Mouse (Mus musculus): ENCODE results near the gene Cdk6. TPM values are rescaled to one million over a fixed set of nuclear protein-coding genes. Genes with fewer than 3 reads are reported as not detected.
"Not testable (repeated sequence)": the region's sequence is repeated elsewhere in the genome, so short reads cannot be mapped to it uniquely, and the experiment has no call there.

The Cdk6 gene
- polyA plus RNA-seq, 1 experiment from 2014 or later = 16.0 TPM

DNA sequence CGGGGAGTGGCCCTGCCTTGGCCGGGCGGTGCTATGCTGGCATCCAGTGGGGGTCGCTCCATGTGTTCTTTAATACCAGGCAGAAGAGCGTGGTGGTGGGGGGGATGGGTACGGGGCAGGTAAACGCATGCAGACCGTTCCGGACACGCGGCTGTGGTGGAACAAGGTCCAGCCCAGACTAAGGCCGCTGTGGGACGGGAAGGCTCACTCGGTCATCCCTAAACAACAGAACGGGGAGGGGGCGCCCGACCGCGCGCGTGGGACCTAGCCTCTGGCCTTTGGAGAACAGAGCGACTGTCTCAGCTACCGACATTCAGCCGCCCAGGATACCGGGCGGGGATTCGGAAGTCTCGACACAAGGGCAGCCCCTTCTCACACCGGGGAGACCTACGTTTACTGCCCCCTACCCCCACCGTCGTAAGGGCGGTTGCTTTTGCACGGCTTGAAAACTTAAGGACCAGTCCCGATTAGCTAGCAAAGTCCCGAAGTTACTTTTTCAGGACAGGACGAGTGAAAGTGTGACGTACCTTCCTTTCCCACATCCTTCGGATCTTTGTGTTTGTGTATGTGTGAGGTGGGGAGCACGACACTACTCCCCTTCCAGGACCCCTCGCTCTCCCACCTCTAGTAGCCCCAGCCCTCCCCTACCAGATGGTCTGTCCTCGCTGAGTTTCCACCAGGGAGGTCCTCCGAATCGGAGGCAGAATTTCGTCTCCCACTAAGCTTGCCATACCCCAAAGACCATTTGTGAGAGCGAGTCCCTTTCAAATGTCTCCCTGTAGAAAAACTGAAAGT, 1.7 kb downstream of the Cdk6 start:
- Histone ChIP-seq H3K27me3 (ENCODE audit: control insufficient read depth, insufficient read depth, low read depth, low read length) (no peaks in the 10 kb centered on the region; the same call in 1 of the 2 replicates), H3K4me2 (ENCODE audit: low read depth, low read length) (peak overlapping the region; percentile 91), H3K36me3 (ENCODE audit: control insufficient read depth, insufficient read depth) (no peaks in the 10 kb centered on the region), H3K4me3 (ENCODE audit: low read depth, low read length) (peak overlapping the region; percentile 74), H3K4me1 (ENCODE audit: control insufficient read depth, low read depth, low read length) (no peaks in the 10 kb centered on the region; the same call in 1 of the 2 replicates), H3K27ac (ENCODE audit: low read length) (peak overlapping the region; percentile 74), H3K9ac (ENCODE audit: low read depth, low read length) (peak overlapping the region; percentile 71), H3K9me3 (replicated peaks; ENCODE audit: control insufficient read depth, low read length) (no peaks in the 10 kb centered on the region)
- WGBS (ENCODE audit: insufficient replicate concordance) = under 1% methylated on average over 46 of the region's 46 CpGs
- ATAC-seq (ENCODE audit: low read depth) = peak; percentile 24

DNA sequence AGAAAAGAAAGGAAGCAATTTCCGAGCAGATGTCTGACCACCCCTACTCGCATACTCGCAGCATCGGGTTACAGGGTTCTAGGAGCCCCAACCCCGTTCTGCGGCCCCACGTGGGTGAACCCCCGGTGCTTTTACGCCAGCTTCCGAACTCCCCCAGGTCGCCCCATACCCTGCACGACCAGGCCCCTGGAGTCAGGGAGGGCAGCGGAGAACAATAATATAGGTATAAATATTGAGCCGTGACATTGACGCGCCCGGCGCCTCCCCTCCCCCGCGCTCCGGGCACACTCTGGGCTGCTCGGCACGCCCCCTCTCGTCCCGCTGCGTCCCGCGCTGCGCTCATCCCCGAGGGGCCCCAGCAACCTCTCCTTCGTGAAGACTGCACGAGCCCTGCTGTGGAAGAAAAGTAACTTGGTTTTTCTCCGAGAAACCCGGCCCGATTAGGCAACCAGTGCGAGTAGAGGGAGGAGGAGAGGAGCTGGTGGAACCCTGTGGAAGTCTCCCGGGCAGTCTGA, 2.3 kb downstream of the Cdk6 start:
- ATAC-seq (ENCODE audit: low read depth) = peak; percentile 53
- 0% methylated on average over 35 of the region's 37 CpGs for WGBS (ENCODE audit: insufficient replicate concordance)
- Histone ChIP-seq H3K9me3 (replicated peaks; ENCODE audit: control insufficient read depth, low read length) (no peaks in the 10 kb centered on the region), H3K36me3 (ENCODE audit: control insufficient read depth, insufficient read depth) (no peaks in the 10 kb centered on the region), H3K4me1 (ENCODE audit: control insufficient read depth, low read depth, low read length) (no peaks in the 10 kb centered on the region; the same call in 1 of the 2 replicates), H3K4me3 (ENCODE audit: low read depth, low read length) (peak overlapping the region; percentile 74), H3K27me3 (ENCODE audit: control insufficient read depth, insufficient read depth, low read depth, low read length) (no peaks in the 10 kb centered on the region; the same call in 1 of the 2 replicates), H3K4me2 (ENCODE audit: low read depth, low read length) (peak overlapping the region; percentile 91), H3K9ac (ENCODE audit: low read depth, low read length) (peak overlapping the region; percentile 71), H3K27ac (ENCODE audit: low read length) (peak overlapping the region; percentile 79)

DNA sequence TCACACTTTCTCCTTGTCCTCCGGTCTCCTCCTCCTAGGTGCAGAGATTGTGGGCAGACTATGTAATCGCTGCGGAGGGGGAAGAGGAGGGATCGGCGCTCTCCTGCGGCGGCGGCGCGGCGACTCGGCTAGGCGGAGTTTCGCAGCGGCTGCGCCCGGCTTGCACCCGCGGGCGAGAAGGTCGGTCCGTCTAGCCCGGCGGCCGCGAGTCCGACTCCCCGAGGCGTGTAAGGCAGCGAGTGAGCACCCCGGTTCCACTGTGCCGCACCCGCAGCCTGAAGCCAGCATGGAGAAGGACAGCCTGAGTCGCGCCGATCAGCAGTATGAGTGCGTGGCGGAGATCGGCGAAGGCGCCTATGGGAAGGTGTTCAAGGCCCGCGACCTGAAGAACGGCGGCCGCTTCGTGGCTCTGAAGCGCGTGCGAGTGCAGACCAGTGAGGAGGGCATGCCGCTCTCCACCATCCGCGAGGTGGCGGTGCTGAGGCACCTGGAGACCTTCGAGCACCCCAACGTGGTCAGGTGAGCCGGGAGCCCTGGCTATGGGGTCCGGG, 2.9 kb downstream of the Cdk6 start:
- peak overlapping the region; percentile 91 for H3K4me2 ChIP-seq (ENCODE audit: low read depth, low read length)
- H3K9ac ChIP-seq (ENCODE audit: low read depth, low read length) = peak overlapping the region; percentile 71
- H3K36me3 ChIP-seq (ENCODE audit: control insufficient read depth, insufficient read depth) = no peaks in the 10 kb centered on the region
- no peaks in the 10 kb centered on the region; the same call in 1 of the 2 replicates for H3K27me3 ChIP-seq (ENCODE audit: control insufficient read depth, insufficient read depth, low read depth, low read length)
- H3K27ac ChIP-seq (ENCODE audit: low read length) = peak overlapping the region; percentile 79
- WGBS (ENCODE audit: insufficient replicate concordance) = under 1% methylated on average over 55 of the region's 58 CpGs
- H3K4me1 ChIP-seq (ENCODE audit: control insufficient read depth, low read depth, low read length) = no peaks in the 10 kb centered on the region; the same call in 1 of the 2 replicates
- ATAC-seq (ENCODE audit: low read depth) = peak; percentile 83
- peak overlapping the region; percentile 74 for H3K4me3 ChIP-seq (ENCODE audit: low read depth, low read length)
- H3K9me3 ChIP-seq (replicated peaks; ENCODE audit: control insufficient read depth, low read length) = no peaks in the 10 kb centered on the region

DNA sequence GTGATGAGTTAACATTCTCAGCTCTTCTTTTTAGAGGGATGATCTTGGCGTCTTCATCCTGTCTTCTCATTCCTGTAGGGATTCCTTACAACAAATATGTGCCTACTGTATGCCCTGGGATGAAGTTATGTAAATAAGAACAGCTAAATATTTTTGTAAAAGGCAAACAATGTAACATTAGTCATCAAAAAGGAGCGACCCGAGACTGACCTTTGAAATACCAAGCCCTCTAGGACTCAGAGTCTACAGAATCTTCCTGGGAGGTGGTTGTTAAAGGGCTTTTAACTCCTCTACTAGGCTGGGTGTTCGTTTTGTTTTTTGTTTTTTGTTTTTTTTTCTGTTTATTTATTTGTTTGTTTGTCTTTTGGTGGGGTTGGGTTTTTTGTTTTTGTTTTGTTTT, 4.3 kb downstream of the Cdk6 start:
- 52% methylated on average over 4 of the region's 4 CpGs for WGBS (ENCODE audit: insufficient replicate concordance)
- H3K4me3 ChIP-seq (ENCODE audit: low read depth, low read length) = not testable (repeated sequence)
- peak overlapping the region; percentile 18; the same call in 1 of the 2 replicates for H3K4me2 ChIP-seq (ENCODE audit: low read depth, low read length)

DNA sequence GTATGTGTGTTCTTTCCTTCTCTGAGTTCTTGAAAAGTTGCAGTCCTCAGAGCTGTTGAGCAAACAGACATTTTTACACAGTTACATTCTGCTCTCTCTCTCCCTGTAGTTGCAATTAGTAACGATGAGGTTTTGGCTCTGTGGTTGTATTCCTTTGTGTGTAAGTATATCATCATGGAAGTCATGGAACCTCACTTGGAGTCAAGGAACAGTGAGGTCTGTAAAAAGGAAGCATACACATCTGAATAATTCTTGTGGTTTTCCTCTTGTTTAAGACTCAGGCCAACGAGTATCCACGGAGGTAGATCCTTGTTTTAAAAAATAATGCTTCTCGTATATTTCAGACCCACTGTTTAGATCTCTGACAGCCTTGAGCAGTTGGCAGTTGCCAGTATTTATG, 8.1 kb downstream of the Cdk6 start:
- H3K4me1 ChIP-seq (ENCODE audit: control insufficient read depth, low read depth, low read length); H3K36me3 ChIP-seq (ENCODE audit: control insufficient read depth, insufficient read depth); H3K4me3 ChIP-seq (ENCODE audit: low read depth, low read length); H3K27ac ChIP-seq (ENCODE audit: low read length); H3K27me3 ChIP-seq (ENCODE audit: control insufficient read depth, insufficient read depth, low read depth, low read length); H3K9ac ChIP-seq (ENCODE audit: low read depth, low read length); H3K4me2 ChIP-seq (ENCODE audit: low read depth, low read length); H3K9me3 ChIP-seq (replicated peaks; ENCODE audit: control insufficient read depth, low read length); ATAC-seq (ENCODE audit: low read depth): not testable (repeated sequence)
- 26% methylated on average over 4 of the region's 4 CpGs for WGBS (ENCODE audit: insufficient replicate concordance)

More for the DNA sequence above, 4.3 kb downstream of the Cdk6 start:
- ATAC-seq (ENCODE audit: low read depth); H3K9ac ChIP-seq (ENCODE audit: low read depth, low read length); H3K9me3 ChIP-seq (replicated peaks; ENCODE audit: control insufficient read depth, low read length); H3K36me3 ChIP-seq (ENCODE audit: control insufficient read depth, insufficient read depth); H3K27me3 ChIP-seq (ENCODE audit: control insufficient read depth, insufficient read depth, low read depth, low read length); H3K4me1 ChIP-seq (ENCODE audit: control insufficient read depth, low read depth, low read length); H3K27ac ChIP-seq (ENCODE audit: low read length): not testable (repeated sequence)

DNA sequence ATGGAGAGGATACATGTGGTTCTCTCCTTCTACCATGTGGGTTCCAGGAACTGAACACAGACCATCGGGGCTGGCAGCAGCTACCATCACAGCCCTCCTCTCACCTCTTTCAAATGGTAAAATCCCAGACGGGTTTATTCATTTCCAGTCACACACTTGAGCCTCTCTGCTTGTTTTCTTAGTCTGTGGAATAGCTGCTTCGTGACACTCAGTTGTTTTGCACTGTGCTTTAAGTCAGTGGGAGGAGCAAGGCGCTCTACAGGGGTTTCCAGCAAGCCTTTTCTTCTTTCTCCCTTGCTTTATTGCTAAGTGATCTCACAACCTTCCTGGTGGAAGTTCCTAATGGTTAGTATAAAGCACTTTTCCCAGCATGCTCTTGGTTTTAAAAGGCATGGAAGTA, 10.6 kb downstream of the Cdk6 start:
- not testable (repeated sequence) for H3K27ac ChIP-seq (ENCODE audit: low read length); H3K9ac ChIP-seq (ENCODE audit: low read depth, low read length); H3K27me3 ChIP-seq (ENCODE audit: control insufficient read depth, insufficient read depth, low read depth, low read length); H3K36me3 ChIP-seq (ENCODE audit: control insufficient read depth, insufficient read depth); ATAC-seq (ENCODE audit: low read depth); H3K4me3 ChIP-seq (ENCODE audit: low read depth, low read length); H3K9me3 ChIP-seq (replicated peaks; ENCODE audit: control insufficient read depth, low read length); H3K4me2 ChIP-seq (ENCODE audit: low read depth, low read length)
- peaks cover 18% of the 10 kb centered on the region for H3K4me1 ChIP-seq (ENCODE audit: control insufficient read depth, low read depth, low read length)
- WGBS (ENCODE audit: insufficient replicate concordance) = 64% methylated on average over 4 of the region's 4 CpGs

DNA sequence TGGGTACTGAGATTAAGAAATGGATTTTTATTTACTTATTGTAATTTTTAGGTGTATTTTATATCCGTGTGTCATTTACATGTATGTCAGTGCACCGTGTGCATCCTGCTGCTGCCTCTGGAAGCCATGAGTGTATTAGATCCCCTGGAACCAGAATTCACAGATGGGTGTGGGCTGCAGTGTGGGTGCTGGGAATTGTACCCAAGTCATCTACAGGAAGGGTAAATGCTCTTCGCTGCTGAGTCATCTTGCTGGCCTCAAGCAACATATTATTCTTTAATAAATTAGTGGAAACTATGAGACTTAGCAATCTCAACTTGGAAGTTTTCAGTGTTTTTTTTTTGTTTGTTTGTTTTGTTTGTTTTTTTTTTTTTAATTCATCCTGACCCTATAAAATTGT, 11.0 kb downstream of the Cdk6 start:
- Histone ChIP-seq H3K9me3 (replicated peaks; ENCODE audit: control insufficient read depth, low read length) (no peaks in the 10 kb centered on the region), H3K27ac (ENCODE audit: low read length) (no peak overlapping the region), H3K4me2 (ENCODE audit: low read depth, low read length) (no peak overlapping the region), H3K27me3 (ENCODE audit: control insufficient read depth, insufficient read depth, low read depth, low read length) (no peaks in the 10 kb centered on the region), H3K4me1 (ENCODE audit: control insufficient read depth, low read depth, low read length) (peaks cover 20% of the 10 kb centered on the region), H3K9ac (ENCODE audit: low read depth, low read length) (no peak overlapping the region), H3K4me3 (ENCODE audit: low read depth, low read length) (no peak overlapping the region), H3K36me3 (ENCODE audit: control insufficient read depth, insufficient read depth) (no peaks in the 10 kb centered on the region)
- 73% methylated on average over 3 of the region's 3 CpGs for WGBS (ENCODE audit: insufficient replicate concordance)
- no peak for ATAC-seq (ENCODE audit: low read depth)

DNA sequence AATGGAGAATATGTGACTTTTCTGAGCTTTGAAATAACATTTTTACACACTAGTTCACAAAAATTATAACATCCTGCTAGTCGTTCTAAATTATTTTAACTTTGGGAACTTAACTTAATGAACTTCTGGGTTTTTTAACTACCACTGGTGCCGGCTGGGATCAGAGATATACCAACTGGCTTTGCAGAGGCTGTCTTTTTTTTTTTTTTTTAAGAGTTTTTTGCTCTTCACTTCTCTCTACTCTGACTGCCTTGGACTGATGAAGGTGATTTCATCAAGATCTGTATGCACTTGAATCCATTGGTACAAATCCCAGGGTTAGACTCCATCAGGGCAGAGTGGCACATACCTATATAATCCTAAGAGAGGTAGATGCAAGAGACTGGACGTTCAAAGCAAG, 11.5 kb downstream of the Cdk6 start:
- Histone ChIP-seq H3K27me3 (ENCODE audit: control insufficient read depth, insufficient read depth, low read depth, low read length) (no peaks in the 10 kb centered on the region), H3K4me1 (ENCODE audit: control insufficient read depth, low read depth, low read length) (peaks cover 20% of the 10 kb centered on the region), H3K4me2 (ENCODE audit: low read depth, low read length) (no peak overlapping the region), H3K4me3 (ENCODE audit: low read depth, low read length) (no peak overlapping the region), H3K9me3 (replicated peaks; ENCODE audit: control insufficient read depth, low read length) (no peaks in the 10 kb centered on the region), H3K27ac (ENCODE audit: low read length) (no peak overlapping the region), H3K9ac (ENCODE audit: low read depth, low read length) (no peak overlapping the region), H3K36me3 (ENCODE audit: control insufficient read depth, insufficient read depth) (no peaks in the 10 kb centered on the region)
- WGBS (ENCODE audit: insufficient replicate concordance) = 37% methylated on average over 3 of the region's 3 CpGs
- no peak for ATAC-seq (ENCODE audit: low read depth)

DNA sequence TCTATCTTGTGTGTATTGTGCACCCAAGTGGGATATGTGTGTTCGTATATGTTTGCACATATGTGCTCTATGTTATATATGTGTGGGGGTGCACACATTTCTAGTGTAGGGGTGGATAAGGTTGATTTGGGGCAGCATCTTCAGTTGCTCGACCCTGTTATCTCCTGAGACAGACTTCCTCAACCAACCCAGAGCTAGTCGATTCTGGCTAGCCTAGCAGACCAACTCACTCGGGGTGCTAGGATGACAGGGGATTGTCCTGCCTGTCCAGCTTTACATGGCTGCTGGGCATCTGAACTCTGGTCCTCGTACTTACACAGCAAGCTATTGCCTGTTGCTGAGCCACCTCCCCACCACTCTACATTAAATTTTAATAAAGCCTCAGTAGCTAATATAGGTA, 13.0 kb downstream of the Cdk6 start:
- Histone ChIP-seq H3K27ac (ENCODE audit: low read length) (no peak overlapping the region), H3K27me3 (ENCODE audit: control insufficient read depth, insufficient read depth, low read depth, low read length) (no peaks in the 10 kb centered on the region), H3K4me2 (ENCODE audit: low read depth, low read length) (no peak overlapping the region), H3K4me1 (ENCODE audit: control insufficient read depth, low read depth, low read length) (peaks cover 29% of the 10 kb centered on the region), H3K36me3 (ENCODE audit: control insufficient read depth, insufficient read depth) (no peaks in the 10 kb centered on the region), H3K4me3 (ENCODE audit: low read depth, low read length) (no peak overlapping the region), H3K9me3 (replicated peaks; ENCODE audit: control insufficient read depth, low read length) (no peaks in the 10 kb centered on the region), H3K9ac (ENCODE audit: low read depth, low read length) (no peak overlapping the region)
- 21% methylated on average over 5 of the region's 5 CpGs for WGBS (ENCODE audit: insufficient replicate concordance)
- ATAC-seq (ENCODE audit: low read depth) = peak; percentile 74
